Mouse (Mus musculus): ENCODE measurements around the gene Eif1ad.

DNA sequence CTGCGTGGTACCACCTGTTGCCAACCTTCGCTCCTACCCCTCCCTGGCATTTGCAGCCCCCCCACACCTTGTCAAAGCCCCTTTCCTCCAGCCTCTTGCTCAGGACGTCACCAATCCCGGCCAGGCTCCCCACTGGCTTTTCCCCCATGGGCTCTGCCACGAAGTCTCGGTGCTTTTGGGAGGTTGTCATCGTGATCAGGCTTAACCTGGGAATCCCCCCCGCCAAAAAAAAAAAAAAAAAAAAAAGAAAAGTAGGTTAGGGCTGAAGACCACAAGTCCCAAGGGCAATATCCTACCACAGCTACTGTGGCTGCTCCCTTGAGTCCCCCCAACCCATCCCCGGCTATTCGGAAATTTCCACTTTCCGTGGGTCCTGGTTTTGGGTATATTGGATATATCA is 790 bp upstream of the Eif1ad start:
- no peak for TF ChIP-seq CTCF (IDR thresholded peaks at IDR 0.05; ENCODE audit: low read depth)
- no peak for TF ChIP-seq EP300 (IDR thresholded peaks at IDR 0.05; ENCODE audit: low read depth)

All from liver, embryonic 14.5 days (tissue).